Mouse (Mus musculus): ENCODE results near the gene Zbtb42.

Zbtb42 gene

DNA sequence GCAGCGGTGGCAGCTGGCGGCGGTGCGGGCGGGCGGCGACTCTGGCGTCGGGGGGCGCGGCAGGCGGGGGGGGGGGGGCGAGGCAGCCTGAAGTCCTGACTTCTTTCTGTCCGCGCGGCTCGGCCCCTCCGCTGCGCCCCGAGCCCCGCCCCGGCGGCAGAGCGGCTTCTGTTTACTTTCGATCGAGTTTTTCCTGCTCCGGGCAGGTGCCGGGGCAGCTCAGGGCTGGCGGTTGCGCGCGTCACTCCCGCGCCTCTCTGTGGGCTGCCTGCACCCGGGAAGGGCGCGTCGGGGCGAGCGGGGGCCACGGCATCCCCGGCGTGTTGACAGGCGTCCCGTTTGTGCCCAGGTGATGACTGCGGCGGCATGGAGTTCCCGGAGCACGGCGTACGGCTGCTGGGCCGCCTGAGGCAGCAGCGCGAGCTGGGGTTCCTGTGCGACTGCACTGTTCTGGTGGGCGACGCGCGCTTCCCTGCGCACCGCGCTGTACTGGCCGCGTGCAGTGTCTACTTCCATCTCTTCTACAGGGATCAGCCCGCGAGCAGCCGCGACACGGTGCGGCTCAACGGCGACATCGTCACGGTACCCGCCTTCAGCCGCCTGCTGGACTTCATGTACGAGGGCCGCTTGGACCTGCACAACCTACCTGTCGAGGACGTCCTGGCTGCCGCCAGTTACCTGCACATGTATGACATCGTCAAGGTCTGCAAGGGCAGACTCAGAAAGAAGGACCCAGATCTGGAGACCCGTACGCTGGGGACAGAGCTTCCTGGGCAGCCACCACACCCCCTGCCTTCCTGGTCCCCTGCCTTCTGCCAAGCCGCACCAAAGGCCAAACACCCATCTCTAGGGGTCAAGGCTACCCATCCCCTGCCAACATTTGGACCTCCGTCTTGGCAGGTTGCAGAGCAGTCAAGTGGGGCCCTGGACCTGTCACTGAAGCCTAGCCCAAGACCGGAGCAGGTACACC lies 684 bp downstream of the Zbtb42 start:
- intact Hi-C loops (cut with DNase I): no loop called here

DNA sequence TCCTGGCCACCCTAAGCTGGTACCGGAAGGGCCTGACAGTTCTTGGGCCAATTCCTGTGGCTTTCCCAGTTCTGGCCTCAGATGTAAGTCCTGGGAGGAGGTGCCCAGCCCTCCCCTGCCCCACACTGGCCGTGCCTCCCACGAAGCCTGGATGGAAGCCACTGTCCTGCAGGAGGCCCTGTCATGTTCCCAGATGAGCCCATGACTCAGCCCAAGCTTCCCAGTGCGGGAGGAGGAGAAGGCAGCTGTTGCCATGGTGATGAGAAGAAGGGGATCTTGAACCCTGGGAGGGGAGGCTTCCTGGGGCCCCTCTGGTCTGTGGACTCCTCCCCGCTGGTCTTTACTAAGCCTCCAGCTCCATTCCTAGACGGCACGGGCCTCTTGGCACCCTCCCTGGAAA lies 4.7 kb downstream of the Zbtb42 start:
- intact Hi-C loops (cut with DNase I): no loop called here

DNA sequence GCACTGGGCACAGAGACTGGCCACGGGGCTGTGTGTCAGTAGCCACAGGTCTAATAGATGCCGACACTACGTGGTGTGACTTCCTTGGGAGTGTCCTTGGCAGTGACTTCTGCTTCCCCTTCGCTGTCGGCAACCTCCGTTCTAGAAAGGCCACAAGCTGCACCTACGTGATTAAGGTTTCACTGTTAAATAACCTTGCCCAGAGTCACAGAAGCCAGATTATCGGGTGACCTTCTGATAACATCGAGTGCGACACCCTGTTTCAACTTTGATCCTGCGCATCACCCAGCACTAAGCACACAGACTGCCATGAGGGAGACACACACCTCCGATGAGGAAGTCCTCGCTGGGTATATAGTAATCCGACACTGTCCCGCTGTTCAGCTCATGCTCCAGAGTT lies 9.8 kb downstream of the Zbtb42 start:
- intact Hi-C loops (cut with DNase I): no loop called here

DNA sequence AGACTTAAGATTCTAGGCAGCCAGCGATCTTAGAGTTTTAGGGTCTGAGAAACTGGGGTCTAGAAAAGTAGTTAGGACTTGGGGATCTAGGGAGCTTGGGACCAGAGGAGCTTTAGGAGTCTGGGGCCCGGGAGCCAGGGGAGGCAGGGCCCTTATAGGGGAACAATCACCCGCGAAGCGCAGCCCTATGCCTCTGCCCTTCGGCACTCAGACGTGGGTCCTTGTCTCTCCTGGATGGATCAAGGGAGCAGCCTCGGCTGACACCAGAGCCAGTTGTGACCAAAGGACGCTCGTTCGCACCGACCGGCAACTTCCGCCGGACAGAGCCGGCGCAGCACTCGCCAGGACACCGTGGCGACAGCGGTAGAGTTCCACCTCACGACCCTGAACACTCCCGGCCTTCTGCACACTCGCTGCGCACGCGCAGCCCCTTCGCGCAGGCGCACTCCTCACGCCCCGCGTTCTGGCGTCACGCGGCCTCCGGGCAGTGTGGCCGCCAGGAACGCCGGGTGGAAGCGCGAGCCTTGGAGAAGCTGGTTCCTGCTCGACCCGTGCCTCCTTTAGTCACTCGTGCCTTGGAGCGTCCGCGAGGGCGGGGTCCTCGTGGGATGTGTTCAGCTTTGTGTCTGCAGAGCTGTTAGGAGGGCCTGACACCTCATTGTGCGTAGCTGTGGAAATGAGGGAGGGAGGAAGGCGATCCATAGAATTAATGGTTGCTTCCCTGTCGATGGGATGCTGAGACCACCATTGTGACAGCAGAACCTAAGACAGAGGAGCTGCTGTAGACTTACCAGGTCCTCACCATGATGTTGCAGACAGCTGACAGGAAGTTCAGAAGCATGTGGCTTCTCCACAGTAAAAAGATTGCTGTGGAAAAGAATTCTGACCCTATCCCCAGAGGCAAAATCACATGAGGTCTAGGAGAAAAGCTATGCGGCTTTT lies 14.8 kb downstream of the Zbtb42 start:
- intact Hi-C loops (cut with DNase I): no loop called here

DNA sequence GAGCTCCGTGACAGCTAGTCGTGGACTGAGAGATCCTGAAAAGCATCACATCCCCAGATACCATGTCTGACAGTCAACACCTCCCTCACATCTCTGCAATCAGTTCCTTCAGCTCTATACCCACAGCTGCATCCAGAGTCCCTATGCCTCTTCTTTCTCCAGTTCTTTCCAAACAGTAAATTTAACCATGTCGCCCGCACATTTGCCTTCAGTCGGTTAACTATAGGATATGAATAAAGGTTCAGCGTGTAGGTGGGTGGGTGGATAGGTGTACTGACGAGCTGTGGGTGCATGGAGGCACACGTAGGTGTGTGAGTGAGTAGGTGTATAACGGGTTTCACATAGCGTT lies 15.5 kb downstream of the Zbtb42 start:
- intact Hi-C loops (cut with DNase I): no loop called here

DNA sequence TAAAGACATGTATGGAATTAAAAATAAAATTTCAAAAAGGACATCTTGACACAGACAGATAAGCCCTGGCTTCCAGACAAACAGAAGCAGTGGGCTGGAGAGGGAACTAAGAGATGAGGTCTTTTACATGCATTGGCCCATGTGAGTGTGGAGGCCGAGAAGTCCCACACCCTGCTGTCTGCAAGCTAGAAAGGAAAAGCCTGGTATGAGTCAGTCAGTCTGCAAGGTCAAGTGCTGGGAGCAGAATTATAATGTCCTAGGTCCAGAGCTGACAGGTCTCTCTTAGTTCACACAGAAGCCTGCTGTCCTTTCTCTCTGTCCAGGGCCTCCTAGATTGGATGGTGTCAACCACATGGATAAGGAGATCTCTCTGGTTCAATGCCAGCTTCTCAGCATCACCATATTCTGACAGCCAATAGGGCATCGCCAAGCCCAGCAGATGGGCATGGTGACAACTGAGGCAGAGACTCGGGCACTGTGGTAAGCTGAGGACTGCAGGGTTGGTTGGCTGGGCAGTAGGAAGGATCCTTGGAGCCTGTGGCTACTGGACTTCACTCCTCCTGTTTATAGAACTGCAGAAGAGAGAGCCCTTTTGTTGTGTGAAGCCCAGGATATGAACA lies 18.3 kb downstream of the Zbtb42 start:
- intact Hi-C loops (cut with DNase I): no loop called here

- intact Hi-C loops (cut with DNase I): loop anchor here (10.0 kb wide), 1 partner anchor 146 kb away; no protein-coding TSS in a partner anchor
Observed at GRCm38 (mm10) chr12:112700522-112700921, 21.9 kb downstream of the Zbtb42 start.

DNA sequence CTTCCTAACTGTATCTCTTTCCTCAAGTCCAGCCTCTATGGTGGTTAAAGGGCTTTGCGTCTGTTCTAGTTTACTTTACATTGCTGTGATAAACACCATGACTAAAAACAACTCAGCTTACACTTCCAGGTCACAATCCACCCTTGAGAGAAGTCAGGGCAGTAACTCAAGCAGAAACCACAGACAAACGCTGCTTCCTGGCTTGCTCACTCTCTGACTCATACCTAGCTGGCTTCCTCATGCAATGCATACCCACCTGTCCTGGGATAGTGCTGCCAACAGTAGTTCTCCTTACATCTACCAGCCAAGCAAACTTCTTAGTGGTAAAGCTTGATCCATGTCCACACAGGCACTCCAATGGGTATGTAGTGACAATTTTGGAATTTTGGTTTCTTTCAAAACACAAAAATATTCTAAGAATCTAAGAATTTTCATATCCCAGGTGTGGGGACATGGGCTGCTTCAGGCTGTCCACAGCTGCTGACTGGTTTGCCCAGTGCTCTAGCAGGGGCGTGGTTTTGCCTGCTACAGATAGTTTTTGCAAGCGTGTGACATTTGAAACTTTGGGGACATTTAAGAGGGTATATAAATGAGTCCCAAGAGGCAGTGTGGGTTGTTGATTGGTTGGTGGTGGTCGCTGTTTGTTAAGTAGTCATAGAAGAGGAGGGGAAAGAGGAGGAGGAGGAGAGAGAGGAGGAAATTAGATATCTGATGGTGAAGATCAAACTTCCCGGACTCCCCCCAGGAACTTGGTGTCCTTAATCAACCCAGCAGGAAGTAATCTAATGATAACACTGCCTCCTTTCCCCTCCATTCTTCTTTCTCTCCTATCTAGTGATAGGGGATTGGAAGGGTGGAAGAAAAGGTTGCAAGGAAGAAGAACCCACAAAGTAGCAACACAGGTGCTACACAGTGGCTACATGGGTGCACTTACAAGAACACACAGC lies 24.0 kb downstream of the Zbtb42 start:
- intact Hi-C loops (cut with DNase I): loop anchor here (10.0 kb wide), 1 partner anchor 148 kb away; no protein-coding TSS in a partner anchor

DNA sequence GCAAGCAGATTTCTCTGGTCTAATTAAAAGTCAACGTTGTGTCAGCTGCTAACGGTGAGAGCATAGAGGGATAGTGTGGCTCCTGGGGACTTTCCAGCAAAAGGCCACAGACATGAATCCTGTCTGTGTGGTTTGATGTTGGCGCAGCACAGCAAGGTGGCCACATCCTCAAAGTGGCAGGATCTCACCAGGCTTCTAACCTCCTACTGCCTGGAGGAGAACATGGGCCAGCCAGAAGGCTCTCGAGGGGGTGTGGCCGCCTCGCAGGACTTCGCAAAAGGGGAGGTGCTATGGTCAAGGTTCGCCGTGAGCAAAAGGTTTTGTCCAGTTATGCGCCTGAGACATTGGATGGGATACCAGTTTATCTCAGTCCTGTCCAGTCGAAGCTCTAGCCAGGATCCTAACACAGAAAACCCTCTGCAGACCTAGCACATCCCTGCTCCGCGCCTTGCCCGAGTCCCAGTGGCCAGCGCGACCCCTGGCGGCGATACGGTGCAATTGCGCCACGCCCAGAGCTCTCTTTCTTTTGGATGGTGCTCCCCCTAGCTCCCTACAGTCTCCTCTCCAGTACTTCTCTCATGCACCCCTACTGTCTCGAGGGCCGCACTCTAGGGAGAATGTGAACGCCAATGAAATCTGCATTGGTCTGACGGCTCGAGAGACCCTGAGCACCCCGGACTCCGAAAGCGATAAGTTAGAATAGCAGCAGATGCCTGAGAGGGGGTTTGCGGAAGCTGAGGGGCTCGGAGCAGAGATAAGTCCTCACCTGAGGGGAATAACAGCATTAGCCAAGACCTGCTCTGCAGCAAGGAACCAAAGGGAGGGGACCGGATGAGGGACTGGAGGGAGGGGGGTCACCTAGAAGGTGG lies 28.3 kb downstream of the Zbtb42 start:
- intact Hi-C loops (cut with DNase I): loop anchor here (2.0 to 10.0 kb wide), 2 partner anchors 54 to 152 kb away; no protein-coding TSS in a partner anchor

GRCm38 (mm10) chr12:112707573-112707869 lies 28.9 kb downstream of the Zbtb42 start:
- intact Hi-C loops (cut with DNase I): loop anchor here (2.0 to 10.0 kb wide), 2 partner anchors 55 to 153 kb away; no protein-coding TSS in a partner anchor

GRCm38 (mm10) chr12:112713984-112714383 lies 35.4 kb downstream of the Zbtb42 start:
- intact Hi-C loops (cut with DNase I): no loop called here

- intact Hi-C loops (cut with DNase I): no loop called here
Observed at GRCm38 (mm10) chr12:112717140-112717539, 38.5 kb downstream of the Zbtb42 start.

DNA sequence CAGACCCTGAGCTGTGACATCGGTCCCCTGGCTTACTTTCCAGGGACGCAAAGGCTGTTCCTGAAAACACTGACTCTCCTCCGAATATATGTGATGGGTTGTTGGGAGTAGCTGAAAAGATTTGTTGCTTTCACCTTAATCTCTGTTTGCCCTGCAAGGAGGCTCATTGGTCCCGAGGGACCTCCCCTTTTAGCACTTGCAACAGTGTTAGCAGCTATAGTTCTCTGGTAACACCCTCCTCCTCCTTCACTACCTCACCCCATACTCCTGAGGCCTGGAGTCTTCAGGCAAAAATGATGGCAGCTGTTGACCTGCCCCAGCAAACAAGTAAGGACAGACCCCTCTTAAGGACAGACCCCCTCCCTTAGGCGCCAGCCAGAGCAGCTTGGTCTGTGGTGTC lies 40.4 kb downstream of the Zbtb42 start:
- intact Hi-C loops (cut with DNase I): no loop called here

- intact Hi-C loops (cut with DNase I): no loop called here
Observed at GRCm38 (mm10) chr12:112720216-112720615, 41.6 kb downstream of the Zbtb42 start, which contains the start of gene Cep170b. Cep170b (plus strand) TSS chr12:112720455.

DNA sequence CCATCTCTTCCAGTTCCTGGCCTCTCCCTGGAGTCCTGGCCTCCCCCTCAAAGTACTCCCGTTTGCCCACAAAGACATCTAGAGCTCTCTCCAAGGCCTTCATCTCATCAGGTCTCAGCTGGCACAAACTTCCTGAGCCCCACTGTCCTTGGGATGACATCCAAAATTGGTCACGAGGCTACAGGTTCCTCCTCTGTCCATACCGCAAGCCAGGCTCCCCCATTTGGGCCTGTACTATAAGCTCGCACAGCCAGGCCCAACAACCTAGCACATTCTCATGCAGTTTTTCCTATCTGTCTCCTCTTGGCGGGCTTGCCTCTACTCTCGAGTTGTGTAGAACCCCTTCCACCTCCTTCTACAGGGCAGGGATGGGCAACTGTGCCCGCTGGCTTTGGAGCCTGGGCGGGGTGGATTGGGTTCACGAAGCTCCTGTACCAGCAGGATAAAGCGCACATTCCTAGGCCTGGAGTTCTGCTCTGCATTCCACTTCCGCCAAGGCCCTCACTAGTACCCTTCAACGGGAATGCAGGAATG lies 42.3 kb downstream of the Zbtb42 start:
- intact Hi-C loops (cut with DNase I): no loop called here

DNA sequence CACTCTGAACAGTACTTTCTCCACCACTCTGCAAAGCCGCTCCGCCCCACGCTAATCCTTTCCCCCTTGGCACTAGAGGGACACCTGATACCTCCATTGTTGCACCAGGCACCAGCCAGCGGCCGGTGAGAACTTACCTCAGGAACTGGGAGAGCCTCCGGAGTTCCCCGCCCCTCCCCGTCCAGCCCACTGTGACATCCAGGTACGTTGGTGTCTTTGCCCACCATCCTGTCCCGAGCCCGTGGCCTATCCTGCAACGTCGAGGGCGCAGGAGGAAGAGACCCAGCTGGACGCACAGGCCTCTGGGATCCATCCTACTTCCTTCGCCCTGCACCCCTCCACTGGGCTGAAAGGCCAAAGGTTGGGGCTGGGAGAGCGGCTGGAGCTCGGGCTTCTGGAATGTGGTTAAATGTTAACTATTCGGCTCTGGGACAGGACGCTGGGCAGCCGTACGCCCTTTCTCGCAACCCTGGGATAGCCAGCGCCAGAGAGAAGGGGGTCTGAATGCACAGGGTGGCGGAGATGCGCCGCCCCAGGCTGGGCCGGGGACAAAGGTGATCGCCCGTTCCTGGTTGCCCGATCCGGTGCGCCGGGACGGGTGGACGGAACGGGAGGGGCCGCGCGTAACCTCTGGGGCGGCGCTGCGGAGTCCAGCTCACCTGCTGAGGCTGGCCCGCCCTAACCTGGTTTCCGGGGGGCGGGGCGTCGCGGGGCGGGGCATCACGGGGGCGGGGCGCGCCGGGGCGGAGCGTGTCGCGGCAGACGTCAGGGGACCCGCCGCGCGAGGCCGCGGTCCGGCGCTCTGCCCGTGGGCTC lies 43.0 kb downstream of the Zbtb42 start:
- intact Hi-C loops (cut with DNase I): no loop called here

- intact Hi-C loops (cut with DNase I): no loop called here
Observed at GRCm38 (mm10) chr12:112722240-112723027, 43.8 kb downstream of the Zbtb42 start.

DNA sequence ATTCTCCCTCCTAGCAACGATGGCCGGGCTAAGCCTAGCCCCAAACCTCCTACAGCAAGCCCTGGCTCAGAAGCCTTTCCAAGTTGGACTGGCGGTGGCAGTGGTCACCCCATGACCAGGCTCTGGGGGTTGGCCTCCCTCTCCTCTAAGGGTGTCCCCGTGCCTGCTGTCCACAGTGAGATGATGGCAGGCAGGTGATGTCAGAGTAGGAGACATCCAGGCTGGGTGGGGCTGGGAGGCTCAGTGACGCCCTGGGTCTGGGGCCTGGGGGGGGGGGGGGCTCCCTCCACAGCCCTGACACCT lies 44.4 kb downstream of the Zbtb42 start:
- intact Hi-C loops (cut with DNase I): no loop called here
